Mouse (Mus musculus) neural tube, embryonic 14.5 days (tissue): ENCODE measurements around the gene Zfp618. TPM values are rescaled to one million over a fixed set of nuclear protein-coding genes. Genes with fewer than 3 reads are reported as not detected.

Experiments used
- ATAC-seq: fragments of 200-750 bp; cut with Nextera tagmentation; 2 replicates; pipeline ENCODE4 v1.8.0; 2017; ENCODE audit warnings: low read depth, mild to moderate bottlenecking, moderate TSS enrichment, moderate library complexity
- H3K27ac ChIP-seq: fragments of 300-500 bp; sonication (generic); 2 replicates; pipeline ENCODE4 v1.5.1; 2014; ENCODE audit warnings: low read depth, mild to moderate bottlenecking, control low read depth, low read length, moderate library complexity, mixed read lengths
- H3K27me3 ChIP-seq: fragments of 300-500 bp; sonication (generic); 2 replicates; pipeline ENCODE4 v1.6.1; 2014; ENCODE audit warnings: low read length; ENCODE audit not compliant: control insufficient read depth, insufficient read depth
- H3K36me3 ChIP-seq: fragments of 300-500 bp; sonication (generic); 2 replicates; pipeline ENCODE4 v1.6.1; 2014; ENCODE audit warnings: low read length, mixed read lengths; ENCODE audit not compliant: control insufficient read depth, insufficient read depth
- H3K4me1 ChIP-seq: fragments of 300-500 bp; sonication (generic); 2 replicates; pipeline ENCODE4 v1.6.1; 2014; ENCODE audit warnings: low read length; ENCODE audit not compliant: control insufficient read depth, insufficient read depth
- H3K4me2 ChIP-seq: fragments of 300-500 bp; sonication (generic); 2 replicates; pipeline ENCODE4 v1.6.1; 2014; ENCODE audit warnings: mild to moderate bottlenecking, low read depth, low read length, control low read depth
- H3K4me3 ChIP-seq: fragments of 300-500 bp; sonication (generic); 2 replicates; pipeline ENCODE4 v1.5.1; 2014; ENCODE audit warnings: low read depth, low read length, control low read depth, mixed read lengths
- H3K9ac ChIP-seq: fragments of 300-500 bp; sonication (generic); replicated peaks from 2 replicates; pipeline ENCODE4 v1.6.1; 2014; ENCODE audit warnings: low read depth, mild to moderate bottlenecking, control low read depth, low read length, mixed read lengths
- H3K9me3 ChIP-seq: fragments of 300-500 bp; sonication (generic); 2 replicates; pipeline ENCODE4 v1.6.1; 2016; ENCODE audit warnings: low read length; ENCODE audit not compliant: control insufficient read depth
- WGBS: fragments of 180-500 bp; shearing (Covaris S2); extraction: QIAGEN DNeasy Blood & Tissue Kit; methylation state at CpG from one replicate; pipeline ENCODE4 v1.1.7; 2014; 5-methylcytosine and 5-hydroxymethylcytosine counted together
- polyA plus RNA-seq: library from polyadenylated mRNA; unstranded; fragments of >200 nt; fragmentation: Nextera tagmentation; extraction: Ambion mirVana; gene quantifications from 2 replicates; pipeline ENCODE4 v1.2.1, GENCODE M21; 2014

The Zfp618 gene
- 30.2 and 32.7 TPM in 2 replicates for polyA plus RNA-seq

- H3K4me1 ChIP-seq, result peaks cover 3% of the 10 kb centered on the region; the same call in 1 of the 2 replicates
- peak within 1 kb of the TSS; percentile 99 for H3K9ac ChIP-seq
- H3K4me3 ChIP-seq, result peak within 1 kb of the TSS; percentile 87
- peak within 1 kb of the TSS; percentile 89 for H3K27ac ChIP-seq
- H3K36me3 ChIP-seq, result no peaks in the 10 kb centered on the region
- under 1% methylated on average over 21 of the region's 86 CpGs for WGBS
- peak; percentile 78 for ATAC-seq
- no peaks in the 10 kb centered on the region for H3K27me3 ChIP-seq
- H3K9me3 ChIP-seq, result no peaks in the 10 kb centered on the region
- peak within 1 kb of the TSS; percentile 60 for H3K4me2 ChIP-seq
Measured at GRCm38 (mm10) chr4:62965497-62966302, at the start of gene Zfp618. Gene Zfp618 (plus strand): TSS chr4:62965573.

GRCm38 (mm10) chr4:62917056-62917455 lies 48.3 kb upstream of the Zfp618 start:
- Histone ChIP-seq H3K36me3 (no peaks in the 10 kb centered on the region), H3K27ac (no peak overlapping the region), H3K27me3 (no peaks in the 10 kb centered on the region), H3K4me2 (no peak overlapping the region), H3K9ac (no peak overlapping the region), H3K9me3 (no peaks in the 10 kb centered on the region), H3K4me1 (no peaks in the 10 kb centered on the region), H3K4me3 (no peak overlapping the region)
- WGBS, result 90% methylated on average over 8 of the region's 8 CpGs
- ATAC-seq, result no peak

GRCm38 (mm10) chr4:62933798-62934197 lies 31.6 kb upstream of the Zfp618 start:
- H3K27me3 ChIP-seq, result no peaks in the 10 kb centered on the region
- H3K9ac ChIP-seq, result no peak overlapping the region
- H3K4me2 ChIP-seq, result no peak overlapping the region
- no peaks in the 10 kb centered on the region for H3K36me3 ChIP-seq
- H3K27ac ChIP-seq, result no peak overlapping the region
- 85% methylated on average over 4 of the region's 4 CpGs for WGBS
- ATAC-seq, result no peak
- no peaks in the 10 kb centered on the region for H3K4me1 ChIP-seq
- H3K4me3 ChIP-seq, result no peak overlapping the region
- no peaks in the 10 kb centered on the region for H3K9me3 ChIP-seq

GRCm38 (mm10) chr4:62935589-62936218 lies 29.7 kb upstream of the Zfp618 start:
- Histone ChIP-seq H3K27ac (no peak overlapping the region), H3K4me1 (no peaks in the 10 kb centered on the region), H3K4me2 (no peak overlapping the region), H3K36me3 (no peaks in the 10 kb centered on the region), H3K9ac (no peak overlapping the region), H3K27me3 (no peaks in the 10 kb centered on the region), H3K4me3 (no peak overlapping the region), H3K9me3 (no peaks in the 10 kb centered on the region)
- WGBS, result 73% methylated on average over 11 of the region's 11 CpGs
- no peak for ATAC-seq

GRCm38 (mm10) chr4:62941961-62942892 lies 23.1 kb upstream of the Zfp618 start:
- no peak for ATAC-seq

GRCm38 (mm10) chr4:62944326-62944879 lies 21.0 kb upstream of the Zfp618 start:
- no peak overlapping the region for H3K27ac ChIP-seq
- ATAC-seq, result no peak
- no peaks in the 10 kb centered on the region for H3K4me1 ChIP-seq
- H3K9ac ChIP-seq, result no peak overlapping the region
- H3K9me3 ChIP-seq, result no peaks in the 10 kb centered on the region
- no peaks in the 10 kb centered on the region for H3K27me3 ChIP-seq
- WGBS, result 72% methylated on average over 4 of the region's 4 CpGs
- no peak overlapping the region for H3K4me2 ChIP-seq
- no peaks in the 10 kb centered on the region for H3K36me3 ChIP-seq
- H3K4me3 ChIP-seq, result no peak overlapping the region

More at GRCm38 (mm10) chr4:62941961-62942892, 23.1 kb upstream of the Zfp618 start:
- Histone ChIP-seq H3K27ac (no peak overlapping the region), H3K4me3 (no peak overlapping the region), H3K4me1 (no peaks in the 10 kb centered on the region), H3K27me3 (no peaks in the 10 kb centered on the region), H3K4me2 (no peak overlapping the region), H3K9me3 (no peaks in the 10 kb centered on the region), H3K9ac (no peak overlapping the region), H3K36me3 (no peaks in the 10 kb centered on the region)
- 72% methylated on average over 14 of the region's 14 CpGs for WGBS

- Histone ChIP-seq H3K9me3 (no peaks in the 10 kb centered on the region), H3K27me3 (no peaks in the 10 kb centered on the region), H3K4me1 (0 out of 2 replicates have a peak, but pooled peaks cover 3% of the 10 kb centered on the region), H3K4me3 (no peak overlapping the region), H3K27ac (no peak overlapping the region), H3K9ac (no peak overlapping the region), H3K36me3 (no peaks in the 10 kb centered on the region), H3K4me2 (no peak overlapping the region)
- WGBS, result 73% methylated on average over 4 of the region's 4 CpGs
- no peak for ATAC-seq
Measured at GRCm38 (mm10) chr4:62963806-62964205, 1.6 kb upstream of the Zfp618 start.

GRCm38 (mm10) chr4:62964844-62965496 lies 403 bp upstream of the Zfp618 start:
- H3K4me3 ChIP-seq, result peak overlapping the region; percentile 87
- H3K27ac ChIP-seq, result peak overlapping the region; percentile 89; the same call in 1 of the 2 replicates
- H3K27me3 ChIP-seq, result no peaks in the 10 kb centered on the region
- no peaks in the 10 kb centered on the region for H3K9me3 ChIP-seq
- H3K9ac ChIP-seq, result peak overlapping the region; percentile 99
- peak overlapping the region; percentile 60 for H3K4me2 ChIP-seq
- no peaks in the 10 kb centered on the region for H3K36me3 ChIP-seq
- peak; percentile 65 for ATAC-seq
- 1% methylated on average over 35 of the region's 52 CpGs for WGBS
- 0 out of 2 replicates have a peak, but pooled peaks cover 3% of the 10 kb centered on the region for H3K4me1 ChIP-seq
